Comparison of ENCODE assay signal across 32 mouse cellular contexts in the genomic region with DNA sequence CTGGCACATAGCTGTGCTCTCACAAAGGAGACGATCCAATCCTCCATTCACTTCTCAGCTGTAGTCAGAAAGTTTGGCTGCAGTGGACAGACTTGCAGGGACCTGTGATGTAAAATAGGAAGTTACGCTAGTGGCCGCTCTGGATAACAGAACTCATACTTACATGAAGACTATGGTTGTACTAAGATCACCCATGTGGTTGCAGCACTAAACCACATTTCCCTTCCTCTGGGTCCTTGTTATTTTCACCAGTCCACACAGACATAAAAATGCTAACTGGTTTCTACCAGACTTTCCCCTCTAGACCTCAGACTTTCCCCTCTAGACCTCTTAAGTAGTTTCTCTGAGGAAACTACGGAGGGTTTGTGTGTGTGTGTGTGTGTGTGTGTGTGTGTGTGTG. TPM values are rescaled to one million over a fixed set of nuclear protein-coding genes. Genes with fewer than 3 reads are reported as not detected.
DNase-seq lines count a peak whose midpoint lies in the region; ATAC-seq lines count a peak whose summit lies in the region.
"Had no signal": no experiment of that assay in that cellular context is flagged by ENCODE, and none has a peak within 500 bp of the region (broad histone marks: within the 10 kb centered on the region; RNA-seq: fewer than 3 reads in every experiment).

No protein-coding gene starts in this region.

- 91% methylated on average over 4 of the region's 4 CpGs for WGBS in limb, embryonic 10.5 days
- 92% methylated on average over 4 of the region's 4 CpGs for WGBS in hindbrain, embryonic 11.5 days

- H3K4me3 ChIP-seq in limb, embryonic 10.5 days: no peak overlapping the region
- H3K4me3 ChIP-seq in hindbrain, embryonic 11.5 days (ENCODE audit: low read depth, low read length): no peak overlapping the region
- H3K4me3 ChIP-seq: embryonic facial prominence, embryonic 12.5 days; embryonic facial prominence, embryonic 15.5 days; gastrocnemius, adult 2 months; heart, embryonic 12.5 days; heart, embryonic 15.5 days; hindbrain, embryonic 13.5 days had no signal

- no peaks in the 10 kb centered on the region for H3K4me1 ChIP-seq in limb, embryonic 10.5 days
- H3K4me1 ChIP-seq in hindbrain, embryonic 11.5 days (replicated peaks; ENCODE audit: control insufficient read depth, insufficient read depth, low read length): no peaks in the 10 kb centered on the region
- H3K4me1 ChIP-seq: embryonic facial prominence, embryonic 12.5 days; embryonic facial prominence, embryonic 15.5 days; hindbrain, embryonic 13.5 days had no signal

- peak; percentile 99 for ATAC-seq in common myeloid progenitor, adult 5-6 weeks (replicated peaks; ENCODE audit: low read depth, poor library complexity, severe bottlenecking)
- ATAC-seq in hindbrain, embryonic 11.5 days (ENCODE audit: low FRiP score): no peak
- ATAC-seq: forebrain, embryonic 14.5 days; forebrain, postnatal 0 days; hindbrain, embryonic 16.5 days; inflammation-experienced regulatory T-cells, adult 6 months; intestine, embryonic 16.5 days; Patski had no signal

- no peaks in the 10 kb centered on the region for H3K27me3 ChIP-seq in limb, embryonic 10.5 days (ENCODE audit: low read depth, poor library complexity, severe bottlenecking)
- no peaks in the 10 kb centered on the region for H3K27me3 ChIP-seq in hindbrain, embryonic 11.5 days (ENCODE audit: control insufficient read depth, insufficient read depth, low read length)
- H3K27me3 ChIP-seq: embryonic facial prominence, embryonic 12.5 days; embryonic facial prominence, embryonic 15.5 days; heart, embryonic 15.5 days; hindbrain, embryonic 13.5 days; Patski had no signal

- no peak overlapping the region for H3K9ac ChIP-seq in hindbrain, embryonic 11.5 days (ENCODE audit: low read depth, low read length)
- H3K9ac ChIP-seq: embryonic facial prominence, embryonic 12.5 days; embryonic facial prominence, embryonic 15.5 days; forebrain, postnatal 0 days; heart, embryonic 12.5 days; heart, embryonic 15.5 days; hindbrain, embryonic 13.5 days had no signal

- no peaks in the 10 kb centered on the region for H3K36me3 ChIP-seq in limb, embryonic 10.5 days
- no peaks in the 10 kb centered on the region for H3K36me3 ChIP-seq in hindbrain, embryonic 11.5 days (ENCODE audit: control insufficient read depth, insufficient read depth, low read length)
- H3K36me3 ChIP-seq: embryonic facial prominence, embryonic 12.5 days; embryonic facial prominence, embryonic 15.5 days; G1E; heart, embryonic 12.5 days; heart, embryonic 15.5 days; hindbrain, embryonic 13.5 days had no signal

- H3K4me2 ChIP-seq in hindbrain, embryonic 11.5 days (replicated peaks; ENCODE audit: low read depth, low read length): no peak overlapping the region
- H3K4me2 ChIP-seq: embryonic facial prominence, embryonic 12.5 days; embryonic facial prominence, embryonic 15.5 days; heart, embryonic 12.5 days; heart, embryonic 15.5 days; hindbrain, embryonic 13.5 days had no signal

- DNase-seq in 416B (ENCODE audit: low read depth): peak; percentile 86
- peak; percentile 11 for DNase-seq in induced T-regulatory cell, adult 2 months (ENCODE audit: low read depth)
- no peak for DNase-seq in limb, embryonic 10.5 days (ENCODE audit: low spot score)
- DNase-seq in hindbrain, embryonic 11.5 days (ENCODE audit: low spot score): no peak
- DNase-seq in thymus, postnatal 4 days: no peak
- DNase-seq: adrenal gland, postnatal 10 days; adrenal gland, postnatal 36 days; cerebellum, adult 18-20 months; cerebellum, adult 9-10 months; cerebellum, postnatal 14 days; forebrain, postnatal 0 days; gastrocnemius, adult 2 months; gastrocnemius, postnatal 14 days; heart, adult 18-20 months; heart, postnatal 10 days; heart, postnatal 36 days had no signal

- no peak overlapping the region for H3K27ac ChIP-seq in limb, embryonic 10.5 days
- H3K27ac ChIP-seq in hindbrain, embryonic 11.5 days (ENCODE audit: low read depth, low read length): no peak overlapping the region
- H3K27ac ChIP-seq: embryonic facial prominence, embryonic 12.5 days; embryonic facial prominence, embryonic 15.5 days; gastrocnemius, adult 2 months; heart, embryonic 15.5 days; hindbrain, embryonic 13.5 days had no signal

- H3K9me3 ChIP-seq in limb, embryonic 10.5 days (replicated peaks): no peaks in the 10 kb centered on the region
- H3K9me3 ChIP-seq in hindbrain, embryonic 11.5 days (ENCODE audit: control insufficient read depth, low read length): no peaks in the 10 kb centered on the region
- H3K9me3 ChIP-seq: embryonic facial prominence, embryonic 12.5 days; embryonic facial prominence, embryonic 15.5 days; G1E; heart, embryonic 12.5 days; heart, embryonic 15.5 days; hindbrain, embryonic 13.5 days had no signal

RNA-seq across cellular contexts. Expression of a gene that starts 1.1 kb away (rescaled TPM):
- total RNA-seq in common myeloid progenitor, adult 5-6 weeks (2017): not detected in 2 replicates
- polyA plus RNA-seq in limb, embryonic 10.5 days (2016; fragmentation: Nextera tagmentation; extraction: Ambion mirVana): not detected in 2 replicates
- not detected in 2 replicates for polyA plus RNA-seq in hindbrain, embryonic 11.5 days (2014; fragmentation: Nextera tagmentation; extraction: Ambion mirVana)
- total RNA-seq: adrenal gland, adult 18-20 months; adrenal gland, postnatal 10 days; adrenal gland, postnatal 36 days; forebrain, postnatal 0 days; G1E; gastrocnemius, adult 2 months; gastrocnemius, postnatal 14 days; gastrocnemius, postnatal 4 days; heart, adult 18-20 months; heart, postnatal 10 days; heart, postnatal 36 days had no signal
- polyA plus RNA-seq: embryonic facial prominence, embryonic 12.5 days; embryonic facial prominence, embryonic 15.5 days; forebrain, embryonic 11.5 days; forebrain, embryonic 14.5 days; forebrain, postnatal 0 days; frontal cortex, adult 2 months; G1E; heart, embryonic 12.5 days; heart, embryonic 15.5 days; hindbrain, embryonic 13.5 days; hindbrain, embryonic 16.5 days; inflammation-experienced regulatory T-cells, adult 6 months; intestine, embryonic 16.5 days had no signal

RNA-seq across cellular contexts. Expression of a gene that starts 12.6 kb away (rescaled TPM):
- total RNA-seq in common myeloid progenitor, adult 5-6 weeks (2017): not detected in 2 replicates
- not detected in 2 replicates for polyA plus RNA-seq in limb, embryonic 10.5 days (2016; fragmentation: Nextera tagmentation; extraction: Ambion mirVana)
- not detected in 2 replicates for polyA plus RNA-seq in hindbrain, embryonic 11.5 days (2014; fragmentation: Nextera tagmentation; extraction: Ambion mirVana)
- total RNA-seq: adrenal gland, adult 18-20 months; adrenal gland, postnatal 10 days; adrenal gland, postnatal 36 days; forebrain, postnatal 0 days; G1E; gastrocnemius, adult 2 months; gastrocnemius, postnatal 14 days; gastrocnemius, postnatal 4 days; heart, adult 18-20 months; heart, postnatal 10 days; heart, postnatal 36 days had no signal
- polyA plus RNA-seq: embryonic facial prominence, embryonic 12.5 days; embryonic facial prominence, embryonic 15.5 days; forebrain, embryonic 11.5 days; forebrain, embryonic 14.5 days; forebrain, postnatal 0 days; frontal cortex, adult 2 months; G1E; heart, embryonic 12.5 days; heart, embryonic 15.5 days; hindbrain, embryonic 13.5 days; hindbrain, embryonic 16.5 days; inflammation-experienced regulatory T-cells, adult 6 months; intestine, embryonic 16.5 days; Patski had no signal

RNA-seq across cellular contexts. Expression of a gene that starts 14.7 kb away (rescaled TPM):
- total RNA-seq in common myeloid progenitor, adult 5-6 weeks (2017): not detected in 2 replicates
- polyA plus RNA-seq in limb, embryonic 10.5 days (2016; fragmentation: Nextera tagmentation; extraction: Ambion mirVana): not detected in 2 replicates
- polyA plus RNA-seq in hindbrain, embryonic 11.5 days (2014; fragmentation: Nextera tagmentation; extraction: Ambion mirVana): not detected in 2 replicates
- total RNA-seq: adrenal gland, adult 18-20 months; adrenal gland, postnatal 10 days; adrenal gland, postnatal 36 days; forebrain, postnatal 0 days; G1E; gastrocnemius, adult 2 months; gastrocnemius, postnatal 14 days; gastrocnemius, postnatal 4 days; heart, adult 18-20 months; heart, postnatal 10 days; heart, postnatal 36 days had no signal
- polyA plus RNA-seq: embryonic facial prominence, embryonic 12.5 days; embryonic facial prominence, embryonic 15.5 days; forebrain, embryonic 11.5 days; forebrain, embryonic 14.5 days; forebrain, postnatal 0 days; frontal cortex, adult 2 months; G1E; heart, embryonic 12.5 days; heart, embryonic 15.5 days; hindbrain, embryonic 13.5 days; hindbrain, embryonic 16.5 days; inflammation-experienced regulatory T-cells, adult 6 months; intestine, embryonic 16.5 days; Patski had no signal

RNA-seq across cellular contexts. Expression of a gene that starts 47.8 kb away (rescaled TPM):
- not detected in 2 replicates for total RNA-seq in common myeloid progenitor, adult 5-6 weeks (2017)
- polyA plus RNA-seq in limb, embryonic 10.5 days (2016; fragmentation: Nextera tagmentation; extraction: Ambion mirVana): not detected in 2 replicates
- polyA plus RNA-seq in hindbrain, embryonic 11.5 days (2014; fragmentation: Nextera tagmentation; extraction: Ambion mirVana): 0.31 TPM in 1 of 2 replicates, not detected in the other
- total RNA-seq: gastrocnemius, adult 2 months; gastrocnemius, postnatal 14 days; gastrocnemius, postnatal 4 days had no signal
- polyA plus RNA-seq: embryonic facial prominence, embryonic 12.5 days; embryonic facial prominence, embryonic 15.5 days; forebrain, embryonic 11.5 days; G1E had no signal

RNA-seq across cellular contexts. Expression of a gene that starts 50.8 kb away (rescaled TPM):
- not detected in 2 replicates for total RNA-seq in common myeloid progenitor, adult 5-6 weeks (2017)
- polyA plus RNA-seq in limb, embryonic 10.5 days (2016; fragmentation: Nextera tagmentation; extraction: Ambion mirVana): not detected in 2 replicates
- polyA plus RNA-seq in hindbrain, embryonic 11.5 days (2014; fragmentation: Nextera tagmentation; extraction: Ambion mirVana): not detected in 2 replicates
- total RNA-seq: adrenal gland, adult 18-20 months; adrenal gland, postnatal 10 days; adrenal gland, postnatal 36 days; forebrain, postnatal 0 days; G1E; gastrocnemius, adult 2 months; gastrocnemius, postnatal 14 days; gastrocnemius, postnatal 4 days; heart, adult 18-20 months; heart, postnatal 10 days; heart, postnatal 36 days had no signal
- polyA plus RNA-seq: embryonic facial prominence, embryonic 12.5 days; embryonic facial prominence, embryonic 15.5 days; forebrain, embryonic 11.5 days; forebrain, embryonic 14.5 days; forebrain, postnatal 0 days; frontal cortex, adult 2 months; G1E; heart, embryonic 12.5 days; heart, embryonic 15.5 days; hindbrain, embryonic 13.5 days; hindbrain, embryonic 16.5 days; inflammation-experienced regulatory T-cells, adult 6 months; intestine, embryonic 16.5 days; Patski had no signal

Comparison
In these comparisons a context has a peak if more than half of its experiments do, and no peak if none do; other contexts are left out.
1. DNase-seq: peak in 416B (single experiment) and induced T-regulatory cell, adult 2 months (single experiment); none in limb, embryonic 10.5 days (single experiment), hindbrain, embryonic 11.5 days (single experiment) and thymus, postnatal 4 days (single experiment).